Mouse (Mus musculus): ENCODE results near the gene Ubac2.

- TF ChIP-seq HCFC1 (IDR thresholded peaks at IDR 0.05; ENCODE audit: low read depth, low read length) (no peak), RCOR1 (conservative IDR thresholded peaks at IDR 0.05; ENCODE audit: low read depth, low read length) (no peak)
Measured at GRCm38 (mm10) chr14:121958041-121958750, 79.8 kb downstream of the Ubac2 start.

Data from CH12.LX (cell line).